Mouse (Mus musculus): Measurements from ENCODE around the gene Hgd. TPM values are rescaled to one million over a fixed set of nuclear protein-coding genes. Genes with fewer than 3 reads are reported as not detected.

The Hgd gene
- 0.42 TPM for polyA plus RNA-seq (2014; fragmentation: Illumina TruSeq; extraction: RNeasy Lipid Tissue Mini Kit (QIAGEN cat#74804); ENCODE audit: insufficient read depth, low read depth, low replicate concordance)

DNA sequence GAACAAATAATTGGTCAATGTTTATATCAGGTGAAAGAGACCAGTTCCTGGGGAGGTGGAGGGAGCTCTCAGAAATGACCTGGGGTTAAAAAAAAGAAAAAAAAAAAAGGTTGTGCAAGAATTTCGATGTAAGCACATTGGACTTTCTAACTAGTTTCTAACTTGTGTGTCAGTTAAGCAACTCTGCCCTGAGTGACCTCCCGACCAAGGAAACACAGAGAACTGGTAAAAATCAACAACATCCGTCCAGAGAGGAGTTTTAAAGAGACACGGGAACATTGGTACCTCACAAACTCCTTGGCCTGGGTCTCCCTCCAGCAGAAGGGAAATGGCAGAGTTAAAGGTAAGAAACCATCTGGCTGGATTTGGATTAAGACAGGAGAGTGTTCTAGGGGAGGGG is at the start of gene Hgd:
Gene Hgd, plus strand, starts transcription at position 160 of the 400 bp plus-strand sequence.

DNA sequence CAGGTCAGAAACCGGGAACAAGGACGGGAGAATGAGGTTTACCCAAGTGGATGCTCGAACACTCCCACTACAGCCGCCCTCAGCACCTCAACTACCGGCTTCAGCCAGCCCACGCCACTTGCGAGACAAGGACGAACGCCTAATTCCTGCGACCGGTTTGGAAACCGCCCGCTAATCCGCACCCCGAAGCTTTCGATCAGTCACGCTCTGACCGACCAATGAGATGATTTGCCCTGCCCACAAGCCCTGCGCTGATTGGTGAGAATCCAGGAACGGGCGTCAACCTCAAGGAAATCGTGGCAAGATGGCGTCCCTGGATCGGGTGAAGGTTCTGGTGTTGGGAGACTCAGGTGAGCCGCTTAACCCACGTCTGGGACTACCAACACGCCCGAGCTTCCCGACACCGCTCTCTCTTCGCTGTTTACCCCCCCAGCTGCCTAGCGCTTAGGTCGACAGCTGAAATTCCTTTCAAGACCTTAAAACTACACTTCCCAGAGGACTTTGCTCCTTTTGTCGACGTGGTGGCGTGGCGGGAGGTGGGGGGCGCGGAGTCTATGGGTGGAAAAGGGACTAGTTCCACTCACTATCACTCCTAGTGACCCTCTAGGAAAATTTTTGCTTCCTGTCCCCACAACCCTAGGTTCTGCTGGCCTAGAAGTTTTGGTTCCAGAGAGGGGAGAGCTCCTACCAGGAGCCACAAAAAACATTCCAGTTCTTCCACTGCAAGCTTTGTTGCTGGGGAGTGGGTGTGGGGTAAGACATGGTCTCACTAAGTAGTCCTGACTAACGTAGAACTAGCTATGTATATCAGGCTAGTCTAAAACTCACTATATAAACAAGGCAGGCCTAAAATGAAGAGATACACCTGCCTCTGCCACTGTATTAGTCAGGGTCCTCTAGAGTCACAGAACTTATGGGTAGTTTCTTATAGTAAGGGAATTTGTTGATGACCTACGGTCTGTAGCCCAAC is 40.1 kb upstream of the Hgd start, which contains the start of the genes Gtf2e1 and Rabl3:
Gene Gtf2e1, minus strand, starts transcription at position 179 of the 970 bp plus-strand sequence.
Gene Rabl3, plus strand, starts transcription at position 275 of the 970 bp plus-strand sequence.

DNA sequence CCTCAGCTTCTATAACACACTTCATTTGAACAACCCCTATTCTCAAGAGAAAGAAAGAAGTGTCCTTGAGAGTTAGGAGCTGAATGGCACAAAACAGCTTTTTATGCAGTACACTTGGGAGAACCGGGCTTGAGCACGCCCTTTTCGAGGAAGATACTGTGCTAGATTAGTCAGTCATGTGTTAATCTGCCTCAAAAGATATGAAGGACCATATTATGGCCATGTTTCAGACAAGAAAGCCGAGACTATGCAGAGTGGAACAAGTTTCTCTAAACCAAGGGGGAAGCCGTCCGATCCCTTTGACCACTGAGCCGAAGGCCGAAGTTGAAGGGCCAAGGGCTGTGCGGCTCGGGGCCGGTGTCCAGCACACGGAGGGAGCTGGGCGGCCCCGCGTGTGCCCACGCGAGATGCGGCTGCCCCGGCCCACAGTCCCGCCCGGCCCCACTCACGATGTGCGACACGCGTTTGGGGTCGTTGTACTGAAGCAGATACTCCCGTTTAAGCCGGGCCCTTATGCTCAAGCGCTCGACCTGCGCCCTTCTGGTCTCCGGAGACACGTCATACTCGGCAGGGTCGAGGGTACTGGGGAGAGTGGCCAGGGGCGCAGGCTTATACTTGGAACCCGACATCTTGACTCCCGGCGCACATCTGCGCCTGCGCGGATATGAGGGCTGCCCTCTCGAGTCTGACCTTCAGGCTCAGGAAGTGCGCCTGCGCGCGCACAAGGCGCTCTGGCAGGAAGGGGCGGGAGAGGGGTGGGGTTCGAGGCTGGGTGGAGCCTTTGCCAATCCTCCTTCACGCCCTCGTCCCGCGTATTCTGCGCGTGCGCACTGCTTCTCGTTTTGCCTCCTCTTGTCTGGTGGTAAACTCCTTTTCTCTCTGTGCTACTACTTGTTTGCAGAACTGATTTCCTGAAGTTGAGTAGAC is 74.0 kb downstream of the Hgd start, which contains the start of gene Ndufb4:
Gene Ndufb4, minus strand, starts transcription at position 723 of the 927 bp plus-strand sequence.

Other genes starting within 250 kb of the Hgd start
- gene Stxbp5l, start 195.2 kb upstream of the Hgd start, polyA plus RNA-seq (2014; fragmentation: Illumina TruSeq; extraction: RNeasy Lipid Tissue Mini Kit (QIAGEN cat#74804); ENCODE audit: insufficient read depth, low read depth, low replicate concordance): not detected
- 6.8 TPM for gene Gtf2e1, start 40.4 kb upstream of the Hgd start, polyA plus RNA-seq (2014; fragmentation: Illumina TruSeq; extraction: RNeasy Lipid Tissue Mini Kit (QIAGEN cat#74804); ENCODE audit: insufficient read depth, low read depth, low replicate concordance)
- gene Rabl3, start 40.3 kb upstream of the Hgd start, polyA plus RNA-seq (2014; fragmentation: Illumina TruSeq; extraction: RNeasy Lipid Tissue Mini Kit (QIAGEN cat#74804); ENCODE audit: insufficient read depth, low read depth, low replicate concordance): 5.3 TPM
- gene Ndufb4, start 74.3 kb downstream of the Hgd start, polyA plus RNA-seq (2014; fragmentation: Illumina TruSeq; extraction: RNeasy Lipid Tissue Mini Kit (QIAGEN cat#74804); ENCODE audit: insufficient read depth, low read depth, low replicate concordance): 53.7 TPM
- 49.5 TPM for gene Fstl1, start 196.7 kb downstream of the Hgd start, polyA plus RNA-seq (2014; fragmentation: Illumina TruSeq; extraction: RNeasy Lipid Tissue Mini Kit (QIAGEN cat#74804); ENCODE audit: insufficient read depth, low read depth, low replicate concordance)